Mouse (Mus musculus) kidney, adult 10 weeks (tissue): ENCODE results near the gene Klc3. TPM values are rescaled to one million over a fixed set of nuclear protein-coding genes. Genes with fewer than 3 reads are reported as not detected.

Experiments
- polyA plus RNA-seq: library from polyadenylated mRNA; stranded (reverse); fragments of 350-450 nt; fragmentation: Illumina TruSeq; extraction: RNeasy Lipid Tissue Mini Kit (QIAGEN cat#74804); gene quantifications from one replicate; pipeline ENCODE4 v1.2.3, GENCODE M21; 2014; ENCODE audit warnings: low read depth, low replicate concordance

Klc3 gene
- polyA plus RNA-seq, result not detected

GRCm38 (mm10) chr7:19403731-19404296 is at the start of gene Klc3:
Gene Klc3 (minus strand): TSS chr7:19404104.

GRCm38 (mm10) chr7:19404476-19404875 is 572 bp upstream of the Klc3 start, which contains the start of gene Ckm:
Gene Ckm (plus strand): TSS chr7:19404776.

DNA sequence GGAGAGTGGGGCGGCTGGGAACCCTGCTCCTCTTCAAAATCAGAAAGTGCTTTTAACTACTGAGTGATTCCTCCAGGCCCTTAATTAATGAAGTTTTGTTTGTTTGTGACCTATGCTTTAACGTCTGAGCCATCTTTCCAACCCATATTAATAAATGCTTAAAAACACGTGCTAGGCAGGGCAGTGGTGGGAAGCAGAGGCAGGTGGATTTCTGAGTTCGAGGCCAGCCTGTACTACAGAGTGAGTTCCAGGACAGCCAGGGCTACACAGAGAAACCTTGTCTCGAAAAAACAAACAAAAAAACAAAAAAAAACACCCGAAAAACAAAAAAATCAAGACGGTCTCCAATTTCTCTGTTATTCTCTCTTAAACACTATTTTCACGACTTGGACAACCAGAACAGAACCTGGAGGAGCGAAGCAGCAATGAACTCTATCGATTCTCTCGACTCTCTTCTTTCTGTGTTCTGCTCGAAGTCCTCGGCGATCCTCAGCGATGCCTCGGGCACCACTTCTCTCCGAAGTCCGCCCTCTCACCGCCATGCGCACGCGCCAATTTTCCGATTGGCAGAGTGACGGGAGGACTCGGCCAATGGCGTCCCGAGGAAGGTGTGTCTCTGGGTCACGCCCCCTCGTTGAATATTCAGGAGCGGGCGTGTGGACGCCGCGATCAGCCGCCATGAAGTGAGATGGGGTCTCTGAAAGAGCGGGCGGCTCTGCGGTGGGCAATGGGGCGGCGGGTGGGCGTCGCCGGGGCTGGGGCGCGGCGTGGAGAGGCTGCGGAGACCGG is 22.3 kb downstream of the Klc3 start, which contains the start of gene Ercc2:
Ercc2 (plus strand) TSS at position 634 of the 789 bp plus-strand sequence.

DNA sequence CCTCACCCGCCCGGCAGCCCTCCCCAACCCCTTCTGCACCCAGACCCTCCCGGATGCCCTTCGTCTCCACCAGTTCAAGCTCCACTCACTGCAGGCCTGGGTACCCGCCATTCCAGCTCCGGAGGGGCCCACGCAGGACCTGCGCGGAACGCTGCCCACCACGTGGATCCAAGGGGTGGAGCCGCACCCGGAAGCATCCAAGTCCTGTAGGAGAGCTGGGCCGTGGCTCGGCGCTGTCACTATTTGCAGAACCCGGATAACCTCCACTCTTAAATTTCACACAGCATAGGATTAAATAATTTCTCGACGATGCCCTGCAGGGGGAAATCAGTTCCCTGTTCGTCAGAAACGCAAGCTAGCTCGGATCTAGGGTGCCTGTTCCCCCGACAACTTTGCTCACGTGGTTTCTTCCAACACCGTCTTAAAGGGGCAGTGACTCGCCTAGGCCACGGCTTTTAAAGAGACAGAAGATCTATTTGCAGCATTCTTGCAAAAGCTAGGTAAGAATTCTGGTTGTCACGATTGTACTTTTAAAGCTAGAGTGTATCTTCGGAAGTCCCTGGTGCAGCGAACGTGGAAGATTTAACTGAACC is 44.5 kb downstream of the Klc3 start, which contains the start of the genes Cd3eap and Ppp1r13l:
Cd3eap (minus strand) TSS at position 185 of the 593 bp plus-strand sequence.
Ppp1r13l (plus strand) TSS at position 451 of the 593 bp plus-strand sequence.

Other genes starting within 250 kb of the Klc3 start
- gene Gipr, start 238.0 kb downstream of the Klc3 start, polyA plus RNA-seq, result not detected
- gene Eml2, start 227.7 kb downstream of the Klc3 start, polyA plus RNA-seq, result not detected
- gene Gpr4, start 191.6 kb downstream of the Klc3 start, polyA plus RNA-seq, result 1.8 TPM
- 12.2 TPM for gene Opa3, start 175.8 kb downstream of the Klc3 start, polyA plus RNA-seq
- 16.0 TPM for gene Vasp, start 132.3 kb downstream of the Klc3 start, polyA plus RNA-seq
- gene Ppm1n, start 124.0 kb downstream of the Klc3 start, polyA plus RNA-seq, result not detected
- 0.28 TPM for gene Rtn2, start 121.5 kb downstream of the Klc3 start, polyA plus RNA-seq
- gene Fosb, start 94.1 kb downstream of the Klc3 start, polyA plus RNA-seq, result 0.20 TPM
- not detected for gene Ercc1, start 59.3 kb downstream of the Klc3 start, polyA plus RNA-seq
- gene Cd3eap, start 44.6 kb downstream of the Klc3 start, polyA plus RNA-seq, result 1.2 TPM
- not detected for gene Ppp1r13l, start 44.4 kb downstream of the Klc3 start, polyA plus RNA-seq
- not detected for gene Ercc2, start 22.1 kb downstream of the Klc3 start, polyA plus RNA-seq
- not detected for gene Ckm, start 672 bp upstream of the Klc3 start, polyA plus RNA-seq
- 0.89 TPM for gene Mark4, start 54.7 kb upstream of the Klc3 start, polyA plus RNA-seq
- 1.4 TPM for gene Exoc3l2, start 59.2 kb upstream of the Klc3 start, polyA plus RNA-seq
- gene Bloc1s3, start 104.3 kb upstream of the Klc3 start, polyA plus RNA-seq, result 4.8 TPM
- not detected for gene Trappc6a, start 104.3 kb upstream of the Klc3 start, polyA plus RNA-seq
- gene Nkpd1, start 113.7 kb upstream of the Klc3 start, polyA plus RNA-seq, result not detected
- 0.49 TPM for gene Ppp1r37, start 159.0 kb upstream of the Klc3 start, polyA plus RNA-seq
- gene Zfp296, start 173.2 kb upstream of the Klc3 start, polyA plus RNA-seq, result not detected
- 19.0 TPM for gene Gemin7, start 173.5 kb upstream of the Klc3 start, polyA plus RNA-seq
- 1.5 TPM for gene Clasrp, start 200.4 kb upstream of the Klc3 start, polyA plus RNA-seq
- gene Relb, start 225.3 kb upstream of the Klc3 start, polyA plus RNA-seq, result 0.61 TPM